Mouse (Mus musculus) heart, adult 10 weeks (tissue): ENCODE data around the gene Hist1h2br. TPM values are rescaled to one million over a fixed set of nuclear protein-coding genes. Genes with fewer than 3 reads are reported as not detected.

Experiments used
- polyA plus RNA-seq: library from polyadenylated mRNA; stranded (reverse); fragments of 350-450 nt; fragmentation: Illumina TruSeq; extraction: RNeasy Lipid Tissue Mini Kit (QIAGEN cat#74804); gene quantifications from one replicate; pipeline ENCODE4 v1.2.3, GENCODE M21; 2014; ENCODE audit warnings: low read depth, low replicate concordance

The Hist1h2br gene
- not detected for polyA plus RNA-seq

DNA sequence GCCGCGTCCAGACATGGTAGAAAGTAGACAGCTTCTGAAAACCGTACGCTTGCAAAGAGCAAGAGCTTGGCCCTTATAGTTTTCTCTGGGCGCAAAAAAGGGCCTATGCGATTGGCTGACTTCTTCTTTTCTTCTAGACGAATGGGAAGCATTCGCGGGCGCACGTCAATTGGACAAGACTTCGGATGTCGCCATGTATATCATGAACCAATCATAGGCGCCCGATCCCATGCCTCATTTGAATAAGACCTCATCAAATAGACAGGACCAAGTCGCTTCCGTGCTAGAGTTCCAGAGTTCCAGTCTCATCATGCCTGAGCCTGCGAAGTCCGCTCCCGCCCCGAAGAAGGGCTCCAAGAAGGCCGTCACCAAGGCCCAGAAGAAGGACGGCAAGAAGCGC, at the start of gene Hist1h2br, which contains the start of gene Hist1h2ap:
Gene Hist1h2br (plus strand): TSS at position 283 of the 400 bp plus-strand sequence.
Gene Hist1h2ap (minus strand): TSS at position 47 of the 400 bp plus-strand sequence.

DNA sequence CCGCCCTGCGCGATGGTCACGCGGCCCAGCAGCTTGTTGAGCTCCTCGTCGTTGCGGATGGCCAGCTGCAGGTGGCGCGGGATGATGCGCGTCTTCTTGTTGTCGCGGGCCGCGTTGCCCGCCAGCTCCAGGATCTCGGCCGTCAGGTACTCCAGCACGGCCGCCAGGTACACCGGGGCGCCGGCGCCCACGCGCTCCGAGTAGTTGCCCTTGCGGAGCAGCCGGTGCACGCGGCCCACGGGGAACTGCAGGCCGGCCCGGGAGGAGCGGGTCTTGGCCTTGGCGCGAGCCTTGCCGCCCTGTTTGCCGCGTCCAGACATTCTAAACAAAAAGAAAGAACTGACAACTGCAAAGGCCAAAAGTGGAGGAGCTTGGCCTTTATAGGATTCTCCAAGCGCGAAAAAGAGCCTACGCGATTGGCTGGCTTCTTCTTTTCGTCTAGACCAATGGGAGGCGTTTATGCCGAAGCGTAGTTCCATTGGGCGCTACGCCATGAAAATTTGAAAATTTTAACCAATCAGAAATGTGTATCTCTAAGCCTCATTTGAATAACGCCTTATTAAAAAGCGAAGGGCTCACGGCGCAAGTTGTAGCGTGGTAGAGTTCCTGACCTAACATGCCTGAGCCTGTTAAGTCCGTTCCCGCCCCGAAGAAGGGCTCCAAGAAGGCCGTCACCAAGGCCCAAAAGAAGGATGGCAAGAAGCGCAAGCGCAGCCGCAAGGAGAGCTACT, 46.5 kb upstream of the Hist1h2br start, which contains the start of the genes Hist1h2an and Hist1h2bp:
Gene Hist1h2an (minus strand): TSS at position 320 of the 731 bp plus-strand sequence.
Gene Hist1h2bp (plus strand): TSS at position 563 of the 731 bp plus-strand sequence.

GRCm38 (mm10) chr13:21810073-21810472, 23.5 kb upstream of the Hist1h2br start, which contains the start of the genes Hist1h2bq and Hist1h2ao:
Gene Hist1h2bq, minus strand, starts transcription at chr13:21810197.
Gene Hist1h2ao, plus strand, starts transcription at chr13:21810465.

GRCm38 (mm10) chr13:21811539-21811938, 22.0 kb upstream of the Hist1h2br start, which contains the start of gene Hist1h4m:
Gene Hist1h4m, plus strand, starts transcription at chr13:21811746.

GRCm38 (mm10) chr13:21831418-21832394, 1.8 kb upstream of the Hist1h2br start, which contains the start of gene Hist1h4n:
Gene Hist1h4n, minus strand, starts transcription at chr13:21832196.

Other genes with a start within 250 kb of the Hist1h2br start
- gene Olfr1362, start 219.7 kb upstream of the Hist1h2br start, polyA plus RNA-seq = not detected
- gene Olfr11, start 191.2 kb upstream of the Hist1h2br start, polyA plus RNA-seq = not detected
- gene Olfr1361, start 170.4 kb upstream of the Hist1h2br start, polyA plus RNA-seq = not detected
- not detected for gene Olfr1360, start 156.3 kb upstream of the Hist1h2br start, polyA plus RNA-seq
- gene Olfr1359, start 135.6 kb upstream of the Hist1h2br start, polyA plus RNA-seq = not detected
- gene Hist1h2bl, start 117.6 kb upstream of the Hist1h2br start, polyA plus RNA-seq = not detected
- gene Hist1h2ai, start 117.3 kb upstream of the Hist1h2br start, polyA plus RNA-seq = not detected
- not detected for gene Hist1h3h, start 116.1 kb upstream of the Hist1h2br start, polyA plus RNA-seq
- gene Hist1h2bm, start 111.7 kb upstream of the Hist1h2br start, polyA plus RNA-seq = not detected
- not detected for gene Hist1h4j, start 98.7 kb upstream of the Hist1h2br start, polyA plus RNA-seq
- gene Hist1h4k, start 83.2 kb upstream of the Hist1h2br start, polyA plus RNA-seq = not detected
- not detected for gene Hist1h2ak, start 79.9 kb upstream of the Hist1h2br start, polyA plus RNA-seq
- gene Hist1h2bn, start 79.6 kb upstream of the Hist1h2br start, polyA plus RNA-seq = not detected
- gene Hist1h1b, start 53.1 kb upstream of the Hist1h2br start, polyA plus RNA-seq = not detected
- gene Hist1h3i, start 50.4 kb upstream of the Hist1h2br start, polyA plus RNA-seq = 2.4 TPM
- gene Hist1h2an, start 46.5 kb upstream of the Hist1h2br start, polyA plus RNA-seq = not detected
- gene Hist1h2bp, start 46.3 kb upstream of the Hist1h2br start, polyA plus RNA-seq = not detected
- gene Hist1h2bq, start 23.5 kb upstream of the Hist1h2br start, polyA plus RNA-seq = 0.92 TPM
- gene Hist1h2ao, start 23.3 kb upstream of the Hist1h2br start, polyA plus RNA-seq = not detected
- not detected for gene Hist1h4m, start 22.0 kb upstream of the Hist1h2br start, polyA plus RNA-seq
- not detected for gene Hist1h4n, start 1.5 kb upstream of the Hist1h2br start, polyA plus RNA-seq
- gene Hist1h2ap, start 236 bp upstream of the Hist1h2br start, polyA plus RNA-seq = not detected
- 0.31 TPM for gene Zfp184, start 111.4 kb downstream of the Hist1h2br start, polyA plus RNA-seq
- gene Pom121l2, start 147.5 kb downstream of the Hist1h2br start, polyA plus RNA-seq = not detected
- not detected for gene Prss16, start 176.0 kb downstream of the Hist1h2br start, polyA plus RNA-seq
- not detected for gene Hist1h2ah, start 201.8 kb downstream of the Hist1h2br start, polyA plus RNA-seq
- gene Hist1h2bk, start 202.1 kb downstream of the Hist1h2br start, polyA plus RNA-seq = not detected
- 6.0 TPM for gene Hist1h4i, start 207.6 kb downstream of the Hist1h2br start, polyA plus RNA-seq
- gene Hist1h2ag, start 209.2 kb downstream of the Hist1h2br start, polyA plus RNA-seq = not detected
- gene Hist1h2bj, start 209.5 kb downstream of the Hist1h2br start, polyA plus RNA-seq = not detected